Mouse (Mus musculus): ENCODE data around the gene Runx2. TPM values are rescaled to one million over a fixed set of nuclear protein-coding genes. Genes with fewer than 3 reads are reported as not detected.

Runx2 gene
- polyA plus RNA-seq, 1 experiment = not detected

DNA sequence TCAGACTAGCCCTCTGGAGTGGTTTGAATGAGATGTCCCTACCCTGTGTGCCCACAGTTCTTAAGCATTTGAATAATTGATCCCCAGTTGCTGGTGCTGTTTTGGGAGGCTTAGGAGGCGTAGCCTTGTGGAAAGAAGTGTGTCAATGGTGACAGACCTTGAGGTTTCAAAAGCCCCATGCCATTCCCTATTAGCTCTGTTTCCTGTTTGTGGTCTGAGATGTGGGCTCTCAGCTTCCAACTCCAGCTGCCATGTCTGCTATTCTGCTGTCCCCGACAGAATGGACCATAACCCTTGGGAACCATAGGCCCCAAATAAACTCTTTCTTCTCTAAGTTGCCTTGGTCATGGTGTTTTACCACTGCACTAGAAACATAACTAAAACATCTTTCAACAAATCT lies 194.1 kb downstream of the Runx2 start:
- no peak overlapping the region for H3K27ac ChIP-seq (ENCODE audit: insufficient read depth, low read depth, low read length)
- 93% methylated on average over 2 of the region's 2 CpGs for WGBS
- TF ChIP-seq CTCF (IDR thresholded peaks at IDR 0.05; ENCODE audit: insufficient read depth, low read depth, low read length) (no peak), POLR2A (IDR thresholded peaks at IDR 0.05; ENCODE audit: insufficient read depth, low read depth, low read length) (no peak)
- H3K4me1 ChIP-seq (ENCODE audit: control insufficient read depth, insufficient read depth, low read length) = peaks cover 14% of the 10 kb centered on the region
- no peak overlapping the region for H3K4me3 ChIP-seq (ENCODE audit: insufficient read depth, low read depth, low read length)

DNA sequence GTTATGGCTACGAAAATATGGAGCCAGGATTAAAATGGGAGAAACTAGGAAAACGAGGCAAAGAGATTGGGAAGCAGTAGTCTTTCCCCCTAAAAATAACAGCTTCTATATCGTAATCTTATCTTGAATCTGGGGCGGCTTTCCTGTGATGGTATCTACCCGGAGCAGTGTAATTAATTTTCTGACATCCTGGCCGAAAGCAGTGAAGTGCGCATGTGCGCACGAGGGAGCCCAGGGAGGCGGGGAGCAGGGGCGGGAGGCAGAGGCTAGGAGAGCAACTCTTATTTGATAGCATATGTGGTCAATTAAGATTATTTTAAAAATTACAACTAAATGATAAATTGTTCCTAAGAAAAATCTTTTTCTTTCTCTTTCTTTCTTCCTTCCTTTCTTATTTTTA lies 195.9 kb downstream of the Runx2 start:
- Histone ChIP-seq H3K27ac (ENCODE audit: insufficient read depth, low read depth, low read length) (peak overlapping the region; percentile 95; the same call in 1 of the 2 replicates), H3K4me3 (ENCODE audit: insufficient read depth, low read depth, low read length) (no peak overlapping the region), H3K4me1 (ENCODE audit: control insufficient read depth, insufficient read depth, low read length) (peaks cover 23% of the 10 kb centered on the region)
- WGBS = 26% methylated on average over 11 of the region's 11 CpGs
- TF ChIP-seq CTCF (IDR thresholded peaks at IDR 0.05; ENCODE audit: insufficient read depth, low read depth, low read length) = no peak
- no peak for TF ChIP-seq POLR2A (IDR thresholded peaks at IDR 0.05; ENCODE audit: insufficient read depth, low read depth, low read length)

DNA sequence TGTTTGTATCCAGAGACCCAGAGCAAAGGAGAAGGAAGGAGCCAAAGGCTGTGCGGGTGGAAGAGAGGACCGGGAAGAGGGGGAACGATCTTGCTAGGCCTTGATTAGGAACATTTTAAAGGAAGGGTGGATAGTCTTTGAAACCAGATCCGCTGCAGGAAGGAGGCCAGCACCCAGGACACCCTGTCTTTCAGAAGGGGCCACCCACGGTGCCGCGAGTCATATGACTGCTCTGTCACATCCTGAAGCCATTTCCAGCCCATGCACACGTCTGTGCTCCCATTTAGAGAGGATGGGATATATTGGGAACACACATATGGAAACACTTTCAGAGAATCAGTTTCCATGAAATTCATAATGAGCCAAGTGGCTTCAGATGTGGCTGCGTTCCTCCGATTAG lies 196.4 kb downstream of the Runx2 start:
- TF ChIP-seq CTCF (IDR thresholded peaks at IDR 0.05; ENCODE audit: insufficient read depth, low read depth, low read length) (no peak), POLR2A (IDR thresholded peaks at IDR 0.05; ENCODE audit: insufficient read depth, low read depth, low read length) (no peak)
- Histone ChIP-seq H3K4me3 (ENCODE audit: insufficient read depth, low read depth, low read length) (no peak overlapping the region), H3K4me1 (ENCODE audit: control insufficient read depth, insufficient read depth, low read length) (peaks cover 24% of the 10 kb centered on the region), H3K27ac (ENCODE audit: insufficient read depth, low read depth, low read length) (peak overlapping the region; percentile 95)
- WGBS = 28% methylated on average over 10 of the region's 10 CpGs

DNA sequence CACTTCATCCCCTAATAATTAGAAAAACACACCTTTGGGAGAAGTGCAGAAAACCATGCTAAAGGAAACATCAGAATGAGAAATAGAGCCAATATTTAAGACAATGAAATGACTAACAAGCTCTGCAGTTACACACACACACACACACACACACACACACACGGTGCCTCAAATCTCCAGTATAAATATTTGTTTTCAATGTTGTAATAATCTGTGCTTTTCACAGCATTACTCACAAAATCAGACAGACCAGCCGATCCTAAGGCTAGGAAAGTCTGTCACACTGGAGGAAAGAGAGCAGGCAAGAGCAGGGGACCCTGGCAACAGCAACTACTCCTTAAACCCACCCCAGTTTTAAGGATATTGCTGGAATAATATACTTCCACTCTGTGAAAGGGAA lies 196.9 kb downstream of the Runx2 start:
- TF ChIP-seq CTCF (IDR thresholded peaks at IDR 0.05; ENCODE audit: insufficient read depth, low read depth, low read length) (no peak), POLR2A (IDR thresholded peaks at IDR 0.05; ENCODE audit: insufficient read depth, low read depth, low read length) (no peak)
- Histone ChIP-seq H3K27ac (ENCODE audit: insufficient read depth, low read depth, low read length) (peak overlapping the region; percentile 95), H3K4me1 (ENCODE audit: control insufficient read depth, insufficient read depth, low read length) (peaks cover 25% of the 10 kb centered on the region), H3K4me3 (ENCODE audit: insufficient read depth, low read depth, low read length) (no peak overlapping the region)
- WGBS = 34% methylated on average over 2 of the region's 2 CpGs

DNA sequence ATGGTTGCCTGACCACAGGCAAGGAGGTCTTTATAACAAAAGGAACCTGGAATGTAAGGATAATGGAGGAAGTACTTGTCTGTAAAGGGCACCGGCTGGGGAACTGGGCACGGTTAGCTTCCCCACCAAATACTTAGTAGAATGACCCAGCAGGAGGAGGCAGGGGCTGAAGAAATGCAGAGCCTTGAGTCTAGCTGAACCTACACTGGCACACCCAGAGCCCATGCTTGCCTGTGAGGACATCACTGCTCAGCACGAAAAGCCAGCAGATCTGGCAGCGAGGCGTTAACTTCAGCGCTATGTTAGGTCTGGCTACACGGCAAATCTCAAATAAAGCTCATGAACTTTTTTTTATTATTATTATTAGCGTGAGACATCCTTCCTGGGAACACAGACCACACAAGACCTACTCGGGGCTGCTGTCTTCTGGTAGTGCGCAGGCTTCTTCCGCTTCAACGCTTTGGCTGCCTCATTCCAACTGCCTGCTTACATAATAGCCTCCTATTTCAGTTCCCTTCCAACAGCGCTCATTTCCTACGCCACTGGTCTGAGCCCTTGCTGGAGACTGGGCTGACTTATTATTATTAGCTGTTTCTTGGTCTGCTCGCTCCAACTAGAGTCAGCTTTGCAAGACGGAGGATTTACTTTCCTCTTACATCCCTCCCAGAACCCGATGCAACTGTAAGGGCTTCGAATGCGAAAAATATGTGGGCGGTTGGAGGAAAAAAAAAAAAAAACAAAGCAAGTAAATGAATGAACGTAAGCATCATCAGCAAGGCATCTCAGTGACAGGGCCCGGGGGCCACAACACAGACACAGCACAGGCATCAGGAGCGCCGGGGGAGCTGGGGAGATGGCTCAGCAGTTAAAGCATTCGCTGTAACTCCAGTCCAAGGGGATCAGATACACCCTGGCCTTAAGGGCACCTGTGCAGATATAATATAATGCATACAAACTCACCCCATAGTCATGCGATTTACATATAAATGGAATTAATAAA lies 200.6 kb downstream of the Runx2 start:
- Histone ChIP-seq H3K27ac (ENCODE audit: insufficient read depth, low read depth, low read length) (peak overlapping the region; percentile 73), H3K4me3 (ENCODE audit: insufficient read depth, low read depth, low read length) (peak overlapping the region; percentile 18), H3K4me1 (ENCODE audit: control insufficient read depth, insufficient read depth, low read length) (peaks cover 24% of the 10 kb centered on the region)
- WGBS = 17% methylated on average over 26 of the region's 26 CpGs
- TF ChIP-seq POLR2A (IDR thresholded peaks at IDR 0.05; ENCODE audit: insufficient read depth, low read depth, low read length) (no peak), CTCF (IDR thresholded peaks at IDR 0.05; ENCODE audit: insufficient read depth, low read depth, low read length) (no peak)

DNA sequence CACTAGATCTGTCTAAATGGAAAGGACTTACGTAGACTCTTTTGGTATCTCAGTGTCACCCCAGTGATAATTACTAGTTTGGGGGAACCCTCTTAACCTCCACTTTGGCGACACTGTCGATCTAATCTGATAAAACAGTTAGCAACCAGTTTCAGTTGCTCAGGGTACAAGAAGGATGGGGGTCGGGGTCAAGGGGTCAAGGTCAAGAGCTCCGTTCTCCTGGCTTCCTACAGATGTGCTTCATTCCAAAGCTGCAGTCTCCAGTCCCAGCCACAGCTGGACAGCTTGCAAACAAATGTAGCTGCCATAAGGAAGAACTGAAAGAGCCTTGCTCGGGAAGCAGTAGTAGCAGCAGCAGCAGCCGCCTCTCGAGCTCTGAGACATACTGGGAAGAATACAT lies 202.0 kb downstream of the Runx2 start:
- Histone ChIP-seq H3K4me3 (ENCODE audit: insufficient read depth, low read depth, low read length) (no peak overlapping the region), H3K4me1 (ENCODE audit: control insufficient read depth, insufficient read depth, low read length) (peaks cover 20% of the 10 kb centered on the region), H3K27ac (ENCODE audit: insufficient read depth, low read depth, low read length) (no peak overlapping the region)
- 66% methylated on average over 8 of the region's 8 CpGs for WGBS
- TF ChIP-seq CTCF (IDR thresholded peaks at IDR 0.05; ENCODE audit: insufficient read depth, low read depth, low read length) = no peak
- TF ChIP-seq POLR2A (IDR thresholded peaks at IDR 0.05; ENCODE audit: insufficient read depth, low read depth, low read length) = no peak

DNA sequence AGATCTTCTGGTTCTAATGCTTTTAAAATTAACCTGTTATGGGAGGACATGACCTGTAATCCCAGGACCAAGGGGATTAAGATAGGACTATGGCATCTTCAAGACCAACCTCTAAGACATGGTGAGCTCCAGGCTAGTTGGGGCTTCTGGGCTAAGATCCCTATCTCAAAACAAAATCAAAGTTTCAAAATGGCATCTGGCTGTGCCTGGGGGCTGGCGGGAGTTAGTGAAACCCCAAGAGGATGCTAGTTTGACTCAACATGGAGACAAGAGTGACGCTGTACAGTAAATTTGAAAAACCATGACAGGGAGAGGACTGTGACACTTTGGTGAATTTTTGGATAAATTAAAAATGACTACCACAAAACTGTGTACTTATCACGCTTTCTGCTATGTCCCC lies 202.6 kb downstream of the Runx2 start:
- H3K27ac ChIP-seq (ENCODE audit: insufficient read depth, low read depth, low read length) = no peak overlapping the region
- TF ChIP-seq CTCF (IDR thresholded peaks at IDR 0.05; ENCODE audit: insufficient read depth, low read depth, low read length) = no peak
- no peak for TF ChIP-seq POLR2A (IDR thresholded peaks at IDR 0.05; ENCODE audit: insufficient read depth, low read depth, low read length)
- 97% methylated on average over 3 of the region's 3 CpGs for WGBS

DNA sequence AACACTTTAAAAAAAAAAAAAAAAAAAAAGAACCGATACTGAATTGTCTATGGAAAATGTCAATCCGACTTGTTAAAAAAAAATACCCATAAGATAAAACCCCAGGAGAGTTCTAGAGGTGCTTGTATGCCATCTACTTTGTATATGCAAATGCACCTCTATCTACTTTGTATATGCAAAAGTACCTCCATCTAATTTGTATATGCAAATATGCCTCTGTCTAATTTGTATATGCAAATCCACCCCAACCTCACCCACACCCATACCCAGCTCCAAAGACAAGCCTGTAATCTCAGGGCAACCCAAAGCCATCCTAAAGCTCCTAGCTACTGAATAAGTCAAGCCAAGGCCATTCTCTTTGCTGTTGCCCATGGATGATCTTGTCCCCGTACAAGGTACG lies 203.1 kb downstream of the Runx2 start:
- Histone ChIP-seq H3K4me1 (ENCODE audit: control insufficient read depth, insufficient read depth, low read length) (peaks cover 18% of the 10 kb centered on the region), H3K27ac (ENCODE audit: insufficient read depth, low read depth, low read length) (no peak overlapping the region), H3K4me3 (ENCODE audit: insufficient read depth, low read depth, low read length) (no peak overlapping the region)
- 92% methylated on average over 4 of the region's 4 CpGs for WGBS
- no peak for TF ChIP-seq CTCF (IDR thresholded peaks at IDR 0.05; ENCODE audit: insufficient read depth, low read depth, low read length)
- TF ChIP-seq POLR2A (IDR thresholded peaks at IDR 0.05; ENCODE audit: insufficient read depth, low read depth, low read length) = no peak

More for the DNA sequence above, 202.6 kb downstream of the Runx2 start:
- Histone ChIP-seq H3K4me3 (ENCODE audit: insufficient read depth, low read depth, low read length) (no peak overlapping the region), H3K4me1 (ENCODE audit: control insufficient read depth, insufficient read depth, low read length) (peaks cover 18% of the 10 kb centered on the region)

DNA sequence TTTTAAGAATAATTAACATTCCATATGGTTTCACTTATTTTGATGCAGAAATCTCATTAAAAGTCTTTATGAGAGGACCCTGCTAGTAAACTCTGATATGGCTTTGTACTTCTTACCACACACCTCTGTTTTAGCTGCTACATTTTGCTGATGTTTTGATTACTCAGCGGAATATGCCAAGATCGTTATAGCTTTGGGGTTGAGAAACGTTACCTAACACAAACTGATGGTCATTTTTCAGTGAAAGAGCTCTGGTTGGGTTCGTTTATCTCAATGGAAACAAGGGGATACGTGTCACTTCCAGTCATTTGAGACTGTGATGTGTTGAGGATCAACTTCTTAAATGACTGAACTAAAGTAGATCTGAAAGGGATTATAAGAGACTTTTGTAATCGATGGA lies 203.8 kb downstream of the Runx2 start:
- H3K4me3 ChIP-seq (ENCODE audit: insufficient read depth, low read depth, low read length) = no peak overlapping the region
- peaks cover 21% of the 10 kb centered on the region for H3K4me1 ChIP-seq (ENCODE audit: control insufficient read depth, insufficient read depth, low read length)
- 71% methylated on average over 6 of the region's 6 CpGs for WGBS
- TF ChIP-seq CTCF (IDR thresholded peaks at IDR 0.05; ENCODE audit: insufficient read depth, low read depth, low read length) (no peak), POLR2A (IDR thresholded peaks at IDR 0.05; ENCODE audit: insufficient read depth, low read depth, low read length) (no peak)
- H3K27ac ChIP-seq (ENCODE audit: insufficient read depth, low read depth, low read length) = no peak overlapping the region

All from olfactory bulb, adult 2 months (tissue).